Mouse (Mus musculus) forebrain, embryonic 13.5 days (tissue): ENCODE measurements around the gene Egr2. TPM values are rescaled to one million over a fixed set of nuclear protein-coding genes. Genes with fewer than 3 reads are reported as not detected.

Experiments
- ATAC-seq: fragments of 200-750 bp; cut with Nextera tagmentation; 2 replicates; pipeline ENCODE4 v1.8.0; 2017
- H3K27ac ChIP-seq: fragments of 300-500 bp; sonication (generic); 2 replicates; pipeline ENCODE4 v1.5.1; 2015; ENCODE audit warnings: inconsistent platforms, mild to moderate bottlenecking, moderate library complexity
- H3K27me3 ChIP-seq: fragments of 300-500 bp; sonication (generic); 2 replicates; pipeline ENCODE4 v1.6.1; 2015; ENCODE audit warnings: mild to moderate bottlenecking, inconsistent platforms
- H3K36me3 ChIP-seq: fragments of 300-500 bp; sonication (generic); 2 replicates; pipeline ENCODE4 v1.6.1; 2015; ENCODE audit warnings: mild to moderate bottlenecking, inconsistent platforms; ENCODE audit not compliant: poor library complexity, severe bottlenecking
- H3K4me1 ChIP-seq: fragments of 300-500 bp; sonication (generic); 2 replicates; pipeline ENCODE4 v1.6.1; 2015; ENCODE audit warnings: inconsistent platforms
- H3K4me2 ChIP-seq: fragments of 300-500 bp; sonication (generic); 2 replicates; pipeline ENCODE4 v1.6.1; 2015; ENCODE audit warnings: inconsistent platforms, mild to moderate bottlenecking, moderate library complexity
- H3K4me3 ChIP-seq: fragments of 300-500 bp; sonication (generic); 2 replicates; pipeline ENCODE4 v1.5.1; 2015; ENCODE audit warnings: mild to moderate bottlenecking, inconsistent platforms
- H3K9ac ChIP-seq: fragments of 300-500 bp; sonication (generic); 2 replicates; pipeline ENCODE4 v1.6.1; 2015; ENCODE audit warnings: mild to moderate bottlenecking, inconsistent platforms
- H3K9me3 ChIP-seq: fragments of 300-500 bp; sonication (generic); replicated peaks from 2 replicates; pipeline ENCODE4 v1.6.1; 2016; ENCODE audit warnings: inconsistent platforms
- WGBS: fragments of 180-500 bp; shearing (Covaris S2); methylation state at CpG from one replicate; pipeline ENCODE4 v1.1.7; 2015; 5-methylcytosine and 5-hydroxymethylcytosine counted together
- polyA plus RNA-seq: library from polyadenylated mRNA; unstranded; fragments of >200 nt; fragmentation: Nextera tagmentation; extraction: Ambion mirVana; gene quantifications from 2 replicates; pipeline ENCODE4 v1.2.1, GENCODE M21; 2015

Egr2 gene
- polyA plus RNA-seq, 1 experiment from 2014 or later, result 0.08 TPM

DNA sequence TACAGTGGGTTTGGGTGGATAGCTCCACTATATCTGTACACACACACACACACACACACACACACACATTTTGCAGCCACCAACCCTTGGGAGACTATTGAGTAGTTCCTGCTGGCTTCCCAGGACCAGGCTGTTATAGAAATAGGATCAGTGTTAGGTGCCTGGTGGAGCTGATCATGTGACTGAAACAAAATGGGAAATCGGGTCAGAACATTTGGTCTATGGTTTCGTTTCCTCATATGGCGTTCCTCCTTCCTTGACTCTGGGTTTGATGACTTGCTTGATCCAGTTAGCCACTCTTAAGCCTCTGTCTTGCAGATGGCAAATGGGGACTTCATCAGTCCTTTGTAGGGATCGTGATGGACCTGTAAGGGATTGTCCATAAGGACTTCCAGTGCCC is 44.6 kb downstream of the Egr2 start:
- Histone ChIP-seq H3K9me3 (no peaks in the 10 kb centered on the region), H3K36me3 (no peaks in the 10 kb centered on the region), H3K27ac (no peak overlapping the region), H3K4me1 (no peaks in the 10 kb centered on the region), H3K4me2 (no peak overlapping the region), H3K27me3 (peaks cover 27% of the 10 kb centered on the region), H3K4me3 (no peak overlapping the region), H3K9ac (no peak overlapping the region)
- WGBS, result 96% methylated on average over 4 of the region's 4 CpGs
- no peak for ATAC-seq

GRCm38 (mm10) chr10:67581698-67582285 is 46.5 kb downstream of the Egr2 start:
- Histone ChIP-seq H3K9me3 (no peaks in the 10 kb centered on the region), H3K9ac (no peak overlapping the region), H3K27me3 (peaks cover 12% of the 10 kb centered on the region; the same call in 1 of the 2 replicates), H3K36me3 (no peaks in the 10 kb centered on the region), H3K4me1 (no peaks in the 10 kb centered on the region), H3K4me3 (no peak overlapping the region), H3K4me2 (no peak overlapping the region), H3K27ac (no peak overlapping the region)
- WGBS, result 93% methylated on average over 12 of the region's 12 CpGs
- no peak for ATAC-seq

DNA sequence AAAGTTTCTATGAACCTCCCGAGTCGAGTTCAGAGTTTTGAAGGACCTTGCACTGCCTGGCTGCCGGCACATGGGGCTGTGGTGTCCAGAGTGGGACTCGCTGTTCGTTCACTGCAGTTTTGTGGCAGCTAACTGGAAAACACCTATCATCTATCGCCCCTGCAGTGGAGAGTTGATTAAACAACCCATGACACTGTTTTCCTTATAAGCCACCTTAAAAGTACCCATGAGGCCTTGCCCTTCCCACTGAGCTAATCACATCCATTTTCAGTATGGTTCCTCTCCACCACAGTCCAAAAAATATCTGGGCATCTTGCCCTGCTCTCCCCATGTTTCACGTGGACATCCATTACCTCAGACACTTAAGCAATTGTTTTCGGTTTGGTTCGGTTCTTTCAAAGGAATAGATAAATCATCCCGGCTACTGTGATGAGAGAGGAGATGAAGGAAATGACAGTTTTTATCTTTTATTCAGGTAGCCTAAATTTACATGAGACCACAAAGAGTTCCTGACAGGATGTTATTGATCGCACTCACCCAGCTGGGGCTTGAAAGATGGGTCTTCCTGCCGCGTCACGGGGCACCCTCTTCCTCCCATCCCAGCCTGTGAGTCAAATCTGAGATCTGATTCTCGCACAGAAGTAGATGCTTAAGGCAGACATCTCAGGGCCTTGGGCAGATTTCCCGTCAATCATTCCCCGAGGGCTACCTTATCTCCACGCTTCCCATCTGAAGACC is 50.8 kb downstream of the Egr2 start:
- Histone ChIP-seq H3K4me2 (no peak overlapping the region), H3K9me3 (no peaks in the 10 kb centered on the region), H3K27me3 (no peaks in the 10 kb centered on the region), H3K27ac (no peak overlapping the region), H3K4me3 (no peak overlapping the region), H3K9ac (no peak overlapping the region), H3K4me1 (no peaks in the 10 kb centered on the region), H3K36me3 (no peaks in the 10 kb centered on the region)
- ATAC-seq, result no peak
- WGBS, result 91% methylated on average over 18 of the region's 18 CpGs

Other genes with a start within 250 kb of the Egr2 start
- 56.1 and 57.2 TPM in 2 replicates for gene Ado, start 13.5 kb downstream of the Egr2 start, polyA plus RNA-seq